Mouse (Mus musculus): ENCODE data around the gene Adck1. TPM values are rescaled to one million over a fixed set of nuclear protein-coding genes. Genes with fewer than 3 reads are reported as not detected.
"Not testable (repeated sequence)": the region's sequence is repeated elsewhere in the genome, so short reads cannot be mapped to it uniquely, and the experiment has no call there.

The Adck1 gene
- polyA plus RNA-seq (2015; fragmentation: Nextera tagmentation; extraction: Ambion mirVana) = 43.7 and 44.5 TPM in 2 replicates

GRCm38 (mm10) chr12:88360441-88361119 lies at the start of gene Adck1:
TSS of gene Adck1 (plus strand) at chr12:88360554.
- Histone ChIP-seq H3K36me3 (ENCODE audit: control insufficient read depth, insufficient read depth, low read length) (no peaks in the 10 kb centered on the region), H3K4me2 (ENCODE audit: low read length) (peak within 1 kb of the TSS; percentile 89), H3K4me3 (ENCODE audit: low read length) (peak within 1 kb of the TSS; percentile 88), H3K9ac (ENCODE audit: low read depth, low read length) (peak within 1 kb of the TSS; percentile 78), H3K4me1 (ENCODE audit: control insufficient read depth, insufficient read depth, low read depth, low read length) (peaks cover 7% of the 10 kb centered on the region), H3K27ac (ENCODE audit: low read depth, low read length) (peak within 1 kb of the TSS; percentile 70), H3K9me3 (ENCODE audit: control insufficient read depth, low read length) (no peaks in the 10 kb centered on the region), H3K27me3 (replicated peaks; ENCODE audit: control insufficient read depth, insufficient read depth, low read length) (no peaks in the 10 kb centered on the region)
- under 1% methylated on average over 38 of the region's 38 CpGs for WGBS
- peak; percentile 98 for ATAC-seq

- WGBS = 86% methylated on average over 3 of the region's 3 CpGs
- no peaks in the 10 kb centered on the region for H3K4me1 ChIP-seq (ENCODE audit: control insufficient read depth, insufficient read depth, low read depth, low read length)
- no peak overlapping the region for H3K4me3 ChIP-seq (ENCODE audit: low read length)
- H3K9ac ChIP-seq (ENCODE audit: low read depth, low read length) = no peak overlapping the region
- H3K4me2 ChIP-seq (ENCODE audit: low read length) = no peak overlapping the region
- H3K27me3 ChIP-seq (replicated peaks; ENCODE audit: control insufficient read depth, insufficient read depth, low read length) = no peaks in the 10 kb centered on the region
- no peaks in the 10 kb centered on the region for H3K36me3 ChIP-seq (ENCODE audit: control insufficient read depth, insufficient read depth, low read length)
- no peak for ATAC-seq
- no peak overlapping the region for H3K27ac ChIP-seq (ENCODE audit: low read depth, low read length)
- no peaks in the 10 kb centered on the region for H3K9me3 ChIP-seq (ENCODE audit: control insufficient read depth, low read length)
These were observed 45.8 kb upstream of the Adck1 start for GRCm38 (mm10) chr12:88314556-88314955.

- H3K9me3 ChIP-seq (ENCODE audit: control insufficient read depth, low read length); H3K4me3 ChIP-seq (ENCODE audit: low read length); ATAC-seq; H3K36me3 ChIP-seq (ENCODE audit: control insufficient read depth, insufficient read depth, low read length); H3K4me2 ChIP-seq (ENCODE audit: low read length); H3K27me3 ChIP-seq (replicated peaks; ENCODE audit: control insufficient read depth, insufficient read depth, low read length); H3K27ac ChIP-seq (ENCODE audit: low read depth, low read length); H3K4me1 ChIP-seq (ENCODE audit: control insufficient read depth, insufficient read depth, low read depth, low read length); H3K9ac ChIP-seq (ENCODE audit: low read depth, low read length): not testable (repeated sequence)
- WGBS = 86% methylated on average over 2 of the region's 2 CpGs
These were observed 36.4 kb upstream of the Adck1 start, which contains the start of gene Gm5039 for GRCm38 (mm10) chr12:88323926-88324325. TSS of gene Gm5039 (minus strand) at chr12:88324026.

- not testable (repeated sequence) for H3K4me2 ChIP-seq (ENCODE audit: low read length); ATAC-seq; H3K36me3 ChIP-seq (ENCODE audit: control insufficient read depth, insufficient read depth, low read length); H3K27ac ChIP-seq (ENCODE audit: low read depth, low read length); H3K27me3 ChIP-seq (replicated peaks; ENCODE audit: control insufficient read depth, insufficient read depth, low read length); H3K4me3 ChIP-seq (ENCODE audit: low read length); H3K4me1 ChIP-seq (ENCODE audit: control insufficient read depth, insufficient read depth, low read depth, low read length); H3K9me3 ChIP-seq (ENCODE audit: control insufficient read depth, low read length); H3K9ac ChIP-seq (ENCODE audit: low read depth, low read length)
- WGBS = 79% methylated on average over 4 of the region's 4 CpGs
These were observed 23.5 kb upstream of the Adck1 start for GRCm38 (mm10) chr12:88336662-88337413.

- not testable (repeated sequence) for H3K9me3 ChIP-seq (ENCODE audit: control insufficient read depth, low read length); H3K27ac ChIP-seq (ENCODE audit: low read depth, low read length); H3K4me3 ChIP-seq (ENCODE audit: low read length); H3K4me1 ChIP-seq (ENCODE audit: control insufficient read depth, insufficient read depth, low read depth, low read length); ATAC-seq; H3K4me2 ChIP-seq (ENCODE audit: low read length); H3K36me3 ChIP-seq (ENCODE audit: control insufficient read depth, insufficient read depth, low read length); H3K9ac ChIP-seq (ENCODE audit: low read depth, low read length); H3K27me3 ChIP-seq (replicated peaks; ENCODE audit: control insufficient read depth, insufficient read depth, low read length)
- 34% methylated on average over 2 of the region's 2 CpGs for WGBS
These were observed 19.1 kb upstream of the Adck1 start for GRCm38 (mm10) chr12:88341286-88341685.

- ATAC-seq = peak; percentile 50
- no peaks in the 10 kb centered on the region; the same call in 1 of the 2 replicates for H3K4me1 ChIP-seq (ENCODE audit: control insufficient read depth, insufficient read depth, low read depth, low read length)
- H3K27ac ChIP-seq (ENCODE audit: low read depth, low read length) = no peak overlapping the region
- WGBS = 19% methylated on average over 39 of the region's 41 CpGs
- H3K36me3 ChIP-seq (ENCODE audit: control insufficient read depth, insufficient read depth, low read length) = no peaks in the 10 kb centered on the region
- H3K4me2 ChIP-seq (ENCODE audit: low read length) = peak overlapping the region; percentile 57
- no peaks in the 10 kb centered on the region for H3K27me3 ChIP-seq (replicated peaks; ENCODE audit: control insufficient read depth, insufficient read depth, low read length)
- no peaks in the 10 kb centered on the region for H3K9me3 ChIP-seq (ENCODE audit: control insufficient read depth, low read length)
- H3K4me3 ChIP-seq (ENCODE audit: low read length) = peak overlapping the region; percentile 36
- H3K9ac ChIP-seq (ENCODE audit: low read depth, low read length) = peak overlapping the region; percentile 50
These were observed 6.1 kb upstream of the Adck1 start for GRCm38 (mm10) chr12:88354182-88354702.

- Histone ChIP-seq H3K4me3 (ENCODE audit: low read length) (peak overlapping the region; percentile 88), H3K27ac (ENCODE audit: low read depth, low read length) (no peak overlapping the region), H3K9ac (ENCODE audit: low read depth, low read length) (peak overlapping the region; percentile 78), H3K4me2 (ENCODE audit: low read length) (peak overlapping the region; percentile 89), H3K27me3 (replicated peaks; ENCODE audit: control insufficient read depth, insufficient read depth, low read length) (no peaks in the 10 kb centered on the region), H3K36me3 (ENCODE audit: control insufficient read depth, insufficient read depth, low read length) (no peaks in the 10 kb centered on the region), H3K4me1 (ENCODE audit: control insufficient read depth, insufficient read depth, low read depth, low read length) (peaks cover 7% of the 10 kb centered on the region), H3K9me3 (ENCODE audit: control insufficient read depth, low read length) (no peaks in the 10 kb centered on the region)
- ATAC-seq = no peak
- WGBS = 53% methylated on average over 9 of the region's 9 CpGs
These were observed 729 bp downstream of the Adck1 start for GRCm38 (mm10) chr12:88361120-88361445.

- H3K27ac ChIP-seq (ENCODE audit: low read depth, low read length) = no peak overlapping the region
- WGBS = 86% methylated on average over 4 of the region's 4 CpGs
- ATAC-seq = no peak
These were observed 7.3 kb downstream of the Adck1 start for GRCm38 (mm10) chr12:88367673-88368072.

GRCm38 (mm10) chr12:88368618-88369017 lies 8.3 kb downstream of the Adck1 start:
- Histone ChIP-seq H3K4me3 (ENCODE audit: low read length) (no peak overlapping the region), H3K4me2 (ENCODE audit: low read length) (no peak overlapping the region), H3K9me3 (ENCODE audit: control insufficient read depth, low read length) (no peaks in the 10 kb centered on the region), H3K9ac (ENCODE audit: low read depth, low read length) (no peak overlapping the region), H3K36me3 (ENCODE audit: control insufficient read depth, insufficient read depth, low read length) (no peaks in the 10 kb centered on the region), H3K27me3 (replicated peaks; ENCODE audit: control insufficient read depth, insufficient read depth, low read length) (no peaks in the 10 kb centered on the region), H3K27ac (ENCODE audit: low read depth, low read length) (no peak overlapping the region), H3K4me1 (ENCODE audit: control insufficient read depth, insufficient read depth, low read depth, low read length) (no peaks in the 10 kb centered on the region)
- no peak for ATAC-seq
- WGBS = 92% methylated on average over 4 of the region's 4 CpGs

More at GRCm38 (mm10) chr12:88367673-88368072, 7.3 kb downstream of the Adck1 start:
- Histone ChIP-seq H3K4me1 (ENCODE audit: control insufficient read depth, insufficient read depth, low read depth, low read length) (no peaks in the 10 kb centered on the region), H3K4me2 (ENCODE audit: low read length) (no peak overlapping the region), H3K4me3 (ENCODE audit: low read length) (no peak overlapping the region), H3K9me3 (ENCODE audit: control insufficient read depth, low read length) (no peaks in the 10 kb centered on the region), H3K36me3 (ENCODE audit: control insufficient read depth, insufficient read depth, low read length) (no peaks in the 10 kb centered on the region), H3K27me3 (replicated peaks; ENCODE audit: control insufficient read depth, insufficient read depth, low read length) (no peaks in the 10 kb centered on the region), H3K9ac (ENCODE audit: low read depth, low read length) (no peak overlapping the region)

All from hindbrain, embryonic 16.5 days (tissue).